Mouse (Mus musculus): Measurements from ENCODE around the gene Capza2. TPM values are rescaled to one million over a fixed set of nuclear protein-coding genes. Genes with fewer than 3 reads are reported as not detected.

Gene Capza2
- total RNA-seq, 2 experiments from 2014 or later, result 299 to 316 TPM

Other genes with a start within 250 kb of the Capza2 start
- gene Met, start 172.4 kb upstream of the Capza2 start, total RNA-seq (2021), result 1 to 10 TPM; 3.3 to 3.6 TPM
- gene St7, start 56.7 kb downstream of the Capza2 start, total RNA-seq (2021), result 10 to 100 TPM; 48.0 to 52.5 TPM